Mouse (Mus musculus) myocyte (in vitro differentiated cells): ENCODE results near the gene Mthfsl. TPM values are rescaled to one million over a fixed set of nuclear protein-coding genes. Genes with fewer than 3 reads are reported as not detected.
"Not testable (repeated sequence)": the region's sequence is repeated elsewhere in the genome, so short reads cannot be mapped to it uniquely, and the experiment has no call there.

Experiments used
- H3K27me3 ChIP-seq: one replicate; pipeline ENCODE4 v1.6.1; 2011; ENCODE audit not compliant: control insufficient read depth, insufficient read depth, insufficient read length
- H3K36me3 ChIP-seq: one replicate; pipeline ENCODE4 v1.6.1; 2011; ENCODE audit not compliant: control insufficient read depth, insufficient read depth
- H3K4me2 ChIP-seq: one replicate; pipeline ENCODE4 v1.6.1; 2011; ENCODE audit warnings: low read depth, control low read depth
- H3K4me3 ChIP-seq: one replicate; pipeline ENCODE4 v1.5.1; 2011; ENCODE audit warnings: mild to moderate bottlenecking, control low read depth, moderate library complexity
- H3K79me2 ChIP-seq: one replicate; pipeline ENCODE4 v1.6.1; 2011; ENCODE audit not compliant: control insufficient read depth, insufficient read depth
- H3ac ChIP-seq: one replicate; pipeline ENCODE4 v1.6.1; 2011; ENCODE audit not compliant: control insufficient read depth, insufficient read length
- CEBPB ChIP-seq: IDR thresholded peaks from 2 replicates; pipeline ENCODE4 v1.6.1; 2011; ENCODE audit warnings: mild to moderate bottlenecking, moderate library complexity; ENCODE audit not compliant: poor library complexity, insufficient read depth, severe bottlenecking
- E2F4 ChIP-seq: IDR thresholded peaks from one replicate; pipeline ENCODE4 v1.6.1; 2011; ENCODE audit warnings: mild to moderate bottlenecking, control low read depth, moderate library complexity; ENCODE audit not compliant: insufficient read depth
- MAX ChIP-seq: IDR thresholded peaks from one replicate; pipeline ENCODE4 v1.6.1; 2011; ENCODE audit warnings: low read depth, mild to moderate bottlenecking, control low read depth
- MYOD1 ChIP-seq, 3 experiments: IDR thresholded peaks; one replicate each; pipeline ENCODE4 v1.6.1; 2011; ENCODE audit warnings: control low read depth in 2 of 3, low read depth in 2 of 3, mild to moderate bottlenecking in 2 of 3, moderate library complexity in 1 of 3; ENCODE audit not compliant: insufficient read length in 2 of 3, control insufficient read depth in 1 of 3
- REST ChIP-seq: IDR thresholded peaks from one replicate; pipeline ENCODE4 v1.6.1; 2011; ENCODE audit warnings: mild to moderate bottlenecking, control low read depth, moderate library complexity; ENCODE audit not compliant: insufficient read depth, insufficient read length
- SRF ChIP-seq: IDR thresholded peaks from one replicate; pipeline ENCODE4 v1.6.1; 2011; ENCODE audit warnings: low read depth; ENCODE audit not compliant: control insufficient read depth, insufficient read length
- TCF3 ChIP-seq: IDR thresholded peaks from one replicate; pipeline ENCODE4 v1.6.1; 2011; ENCODE audit warnings: low read depth, control low read depth; ENCODE audit not compliant: insufficient read length
- USF1 ChIP-seq: IDR thresholded peaks from one replicate; pipeline ENCODE4 v1.6.1; 2011; ENCODE audit warnings: low read depth, mild to moderate bottlenecking, control low read depth, moderate library complexity
- polyA plus RNA-seq: library from polyadenylated mRNA; unstranded; fragments of >200 nt; fragmentation: generic; extraction: Trizol; gene quantifications from one replicate; pipeline ENCODE4 v1.2.1, GENCODE M21; 2012; ENCODE audit warnings: missing spikeins

Gene Mthfsl
- polyA plus RNA-seq, 1 experiment = 11.5 TPM

GRCm38 (mm10) chr9:88714515-88714914 lies 5.6 kb downstream of the Mthfsl start:
- not testable (repeated sequence) for H3K4me3 ChIP-seq, H3ac ChIP-seq, H3K4me2 ChIP-seq, H3K79me2 ChIP-seq, H3K36me3 ChIP-seq, H3K27me3 ChIP-seq

GRCm38 (mm10) chr9:88712164-88712749 lies 7.8 kb downstream of the Mthfsl start:
- not testable (repeated sequence) for H3ac ChIP-seq, H3K4me3 ChIP-seq, H3K79me2 ChIP-seq, H3K4me2 ChIP-seq, H3K27me3 ChIP-seq, H3K36me3 ChIP-seq

GRCm38 (mm10) chr9:88710910-88711438 lies 9.1 kb downstream of the Mthfsl start:
- H3K4me3 ChIP-seq, H3K79me2 ChIP-seq, H3K4me2 ChIP-seq, H3ac ChIP-seq, H3K36me3 ChIP-seq, H3K27me3 ChIP-seq: not testable (repeated sequence)

- not testable (repeated sequence) for H3K79me2 ChIP-seq, H3K4me3 ChIP-seq, H3K4me2 ChIP-seq, H3K27me3 ChIP-seq, H3K36me3 ChIP-seq, H3ac ChIP-seq
Observed at GRCm38 (mm10) chr9:88710439-88710838, 9.7 kb downstream of the Mthfsl start.

- H3ac ChIP-seq, H3K4me3 ChIP-seq, H3K4me2 ChIP-seq, H3K27me3 ChIP-seq, H3K79me2 ChIP-seq, H3K36me3 ChIP-seq: not testable (repeated sequence)
Observed at GRCm38 (mm10) chr9:88709794-88710193, 10.3 kb downstream of the Mthfsl start.

- no peak for TF ChIP-seq CEBPB
- no peak for TF ChIP-seq TCF3
- TF ChIP-seq REST = no peak
- TF ChIP-seq MYOD1 (IDR thresholded peaks at IDR 0.05; ENCODE audit: control insufficient read depth in 1 of 3, insufficient read length in 2 of 3, low read depth in 2 of 3) = no peak
- TF ChIP-seq MAX = no peak
- TF ChIP-seq USF1 = no peak
- TF ChIP-seq E2F4 = no peak
- Histone ChIP-seq H3K79me2 (no peaks in the 10 kb centered on the region), H3ac (no peak overlapping the region), H3K4me2 (no peak overlapping the region), H3K4me3 (no peak overlapping the region), H3K36me3 (no peaks in the 10 kb centered on the region), H3K27me3 (no peaks in the 10 kb centered on the region)
Observed at GRCm38 (mm10) chr9:88709304-88709703, 10.8 kb downstream of the Mthfsl start.

GRCm38 (mm10) chr9:88706700-88707099 lies 13.4 kb downstream of the Mthfsl start:
- H3ac ChIP-seq = no peak overlapping the region
- no peaks in the 10 kb centered on the region for H3K27me3 ChIP-seq
- no peak overlapping the region for H3K4me3 ChIP-seq
- no peak overlapping the region for H3K4me2 ChIP-seq
- TF ChIP-seq REST (no peak), MYOD1 (IDR thresholded peaks at IDR 0.05; ENCODE audit: control insufficient read depth in 1 of 3, insufficient read length in 2 of 3, low read depth in 2 of 3) (no peak), SRF (no peak)
- no peaks in the 10 kb centered on the region for H3K36me3 ChIP-seq
- no peaks in the 10 kb centered on the region for H3K79me2 ChIP-seq

- not testable (repeated sequence) for H3K27me3 ChIP-seq, H3K36me3 ChIP-seq, H3ac ChIP-seq, H3K4me2 ChIP-seq, H3K4me3 ChIP-seq, H3K79me2 ChIP-seq
Observed at GRCm38 (mm10) chr9:88705157-88705556, 14.9 kb downstream of the Mthfsl start.

GRCm38 (mm10) chr9:88698746-88699145 lies 21.4 kb downstream of the Mthfsl start:
- not testable (repeated sequence) for H3ac ChIP-seq, H3K27me3 ChIP-seq, H3K79me2 ChIP-seq, H3K4me3 ChIP-seq, H3K4me2 ChIP-seq, H3K36me3 ChIP-seq

GRCm38 (mm10) chr9:88691307-88691706 lies 28.8 kb downstream of the Mthfsl start:
- not testable (repeated sequence) for H3K4me3 ChIP-seq, H3K79me2 ChIP-seq, H3K27me3 ChIP-seq, H3K4me2 ChIP-seq, H3ac ChIP-seq, H3K36me3 ChIP-seq

GRCm38 (mm10) chr9:88689451-88689850 lies 30.6 kb downstream of the Mthfsl start:
- H3ac ChIP-seq, H3K36me3 ChIP-seq, H3K4me2 ChIP-seq, H3K4me3 ChIP-seq, H3K79me2 ChIP-seq, H3K27me3 ChIP-seq: not testable (repeated sequence)
